Mouse (Mus musculus) liver, embryonic 11.5 days (tissue): Measurements from ENCODE around the gene Cdc42se2. TPM values are rescaled to one million over a fixed set of nuclear protein-coding genes. Genes with fewer than 3 reads are reported as not detected.
A peak's percentile ranks its signal among the peaks of the same experiment; 100 is the strongest.

Experiments used
- ATAC-seq: fragments of 200-750 bp; cut with Nextera tagmentation; replicated peaks from 2 replicates; pipeline ENCODE4 v1.8.0; 2017; ENCODE audit warnings: moderate number of reproducible peaks, mild to moderate bottlenecking, moderate TSS enrichment, moderate library complexity; ENCODE audit not compliant: low FRiP score
- DNase-seq: peaks from one replicate; pipeline ENCODE4 v3.0.0-alpha.2; 2017; ENCODE audit warnings: low spot score
- H3K27ac ChIP-seq: fragments of 300-500 bp; sonication (generic); 2 replicates; pipeline ENCODE4 v1.5.1; 2014; ENCODE audit warnings: mild to moderate bottlenecking, low read depth, low read length, control low read depth
- H3K27me3 ChIP-seq: fragments of 300-500 bp; sonication (generic); replicated peaks from 2 replicates; pipeline ENCODE4 v1.6.1; 2014; ENCODE audit warnings: low read length, mixed read lengths; ENCODE audit not compliant: control insufficient read depth, insufficient read depth
- H3K36me3 ChIP-seq: fragments of 300-500 bp; sonication (generic); 2 replicates; pipeline ENCODE4 v1.6.1; 2014; ENCODE audit warnings: mild to moderate bottlenecking, low read length, moderate library complexity, mixed read lengths; ENCODE audit not compliant: control insufficient read depth, insufficient read depth
- H3K4me1 ChIP-seq: fragments of 300-500 bp; sonication (generic); replicated peaks from 2 replicates; pipeline ENCODE4 v1.6.1; 2014; ENCODE audit warnings: low read length, mixed read lengths; ENCODE audit not compliant: control insufficient read depth, insufficient read depth
- H3K4me2 ChIP-seq: fragments of 300-500 bp; sonication (generic); 2 replicates; pipeline ENCODE4 v1.6.1; 2014; ENCODE audit warnings: mild to moderate bottlenecking, control low read depth, moderate library complexity
- H3K4me3 ChIP-seq: fragments of 300-500 bp; sonication (generic); 2 replicates; pipeline ENCODE4 v1.5.1; 2014; ENCODE audit warnings: low read depth, low read length, control low read depth
- H3K9ac ChIP-seq: fragments of 300-500 bp; sonication (generic); 2 replicates; pipeline ENCODE4 v1.6.1; 2014; ENCODE audit warnings: low read depth, low read length, control low read depth
- H3K9me3 ChIP-seq: fragments of 300-500 bp; sonication (generic); 2 replicates; pipeline ENCODE4 v1.6.1; 2016; ENCODE audit warnings: low read length, inconsistent platforms, mixed read lengths; ENCODE audit not compliant: control insufficient read depth
- WGBS: fragments of 180-500 bp; shearing (Covaris S2); extraction: QIAGEN DNeasy Blood & Tissue Kit; methylation state at CpG from one replicate; pipeline ENCODE4 v1.1.7; 2014; 5-methylcytosine and 5-hydroxymethylcytosine counted together
- polyA plus RNA-seq: library from polyadenylated mRNA; unstranded; fragments of >200 nt; fragmentation: Nextera tagmentation; extraction: Ambion mirVana; gene quantifications from 2 replicates; pipeline ENCODE4 v1.2.1, GENCODE M21; 2014

Gene Cdc42se2
- 43.2 and 49.9 TPM in 2 replicates for polyA plus RNA-seq

DNA sequence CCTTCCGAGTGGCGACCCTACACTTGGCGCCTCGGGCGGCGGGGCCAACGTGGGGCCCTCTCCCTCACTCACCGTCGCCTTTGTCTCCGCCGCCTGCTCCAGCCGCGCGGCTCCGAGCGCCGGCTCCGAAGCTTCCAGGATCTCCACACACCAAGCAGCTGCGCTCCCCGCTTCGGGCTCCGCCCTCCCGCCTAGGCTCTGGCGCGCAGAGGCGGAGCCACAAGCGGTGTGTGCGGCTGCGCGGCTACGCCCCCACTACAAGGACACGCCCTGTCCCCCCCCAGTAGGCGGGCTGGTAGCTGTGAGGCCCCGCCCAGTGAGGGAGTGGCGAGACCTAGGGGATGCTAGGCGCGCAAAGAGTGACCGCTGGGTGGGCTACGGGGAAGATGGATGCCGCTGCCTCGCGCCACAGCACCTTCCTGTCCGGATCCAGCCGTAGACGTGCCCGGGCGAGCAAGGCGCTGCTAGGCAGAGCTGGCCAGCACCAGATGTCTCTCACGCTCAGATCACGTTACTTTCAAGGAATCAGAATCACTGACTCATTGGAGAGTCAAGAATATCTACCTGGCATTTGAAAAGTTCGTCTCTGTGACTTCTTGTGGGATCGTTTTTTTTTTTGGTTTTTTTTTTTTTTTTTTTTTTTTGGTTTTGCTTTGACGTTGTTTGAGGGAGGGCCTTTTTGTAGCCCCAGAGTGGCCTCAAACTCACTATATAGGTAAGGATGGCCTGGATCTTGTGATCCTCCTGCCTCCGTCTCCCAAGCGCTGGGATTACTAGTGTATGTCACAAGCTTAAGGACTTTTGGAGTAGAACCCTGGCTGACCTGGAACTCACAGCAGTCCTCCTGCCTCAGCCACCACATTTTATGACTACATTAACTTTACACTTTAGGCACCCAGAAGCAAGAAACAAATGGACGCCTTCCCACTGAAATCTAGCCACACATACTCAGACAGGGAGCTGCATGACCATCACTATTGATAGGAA, at the start of gene Cdc42se2:
Gene Cdc42se2 (minus strand): TSS at position 188 of the 987 bp plus-strand sequence.
- no peaks in the 10 kb centered on the region for H3K27me3 ChIP-seq
- no peaks in the 10 kb centered on the region for H3K36me3 ChIP-seq
- peak within 1 kb of the TSS; percentile 73 for H3K4me2 ChIP-seq
- H3K4me3 ChIP-seq: peak within 1 kb of the TSS; percentile 94
- peak within 1 kb of the TSS; percentile 94 for H3K27ac ChIP-seq
- WGBS: 4% methylated on average over 56 of the region's 56 CpGs
- H3K9ac ChIP-seq: peak within 1 kb of the TSS; percentile 91
- H3K9me3 ChIP-seq: no peaks in the 10 kb centered on the region
- H3K4me1 ChIP-seq: peaks cover 6% of the 10 kb centered on the region; the same call in 1 of the 2 replicates
- ATAC-seq (peak; percentile 99), DNase-seq (peak; percentile 98)

DNA sequence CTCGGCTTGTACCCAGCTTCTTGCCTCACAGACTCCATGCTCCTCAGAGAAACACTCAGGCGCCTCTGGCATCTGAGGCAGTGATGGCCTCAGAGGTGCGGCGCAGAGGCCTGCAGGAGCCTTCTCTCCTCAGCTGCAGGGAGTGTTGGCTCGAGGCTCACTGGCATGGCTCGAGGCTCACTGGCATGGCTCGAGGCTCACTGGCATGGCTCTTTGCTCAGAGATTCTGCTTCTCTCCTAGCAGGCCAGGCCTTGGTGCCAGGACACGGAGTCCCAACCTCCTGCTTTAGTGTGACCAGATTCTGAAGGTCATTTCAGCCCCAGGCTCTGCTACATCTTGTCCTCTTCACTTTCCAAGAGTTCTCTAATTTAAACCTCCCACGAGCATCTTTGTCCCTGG, 48.6 kb upstream of the Cdc42se2 start:
- Histone ChIP-seq H3K27ac (no peak overlapping the region), H3K4me3 (no peak overlapping the region), H3K9me3 (no peaks in the 10 kb centered on the region), H3K4me2 (no peak overlapping the region), H3K36me3 (no peaks in the 10 kb centered on the region), H3K9ac (no peak overlapping the region), H3K27me3 (no peaks in the 10 kb centered on the region), H3K4me1 (0 out of 2 replicates have a peak, but pooled peaks cover 3% of the 10 kb centered on the region)
- no peak for DNase-seq
- no peak for ATAC-seq
- WGBS: 82% methylated on average over 9 of the region's 9 CpGs

DNA sequence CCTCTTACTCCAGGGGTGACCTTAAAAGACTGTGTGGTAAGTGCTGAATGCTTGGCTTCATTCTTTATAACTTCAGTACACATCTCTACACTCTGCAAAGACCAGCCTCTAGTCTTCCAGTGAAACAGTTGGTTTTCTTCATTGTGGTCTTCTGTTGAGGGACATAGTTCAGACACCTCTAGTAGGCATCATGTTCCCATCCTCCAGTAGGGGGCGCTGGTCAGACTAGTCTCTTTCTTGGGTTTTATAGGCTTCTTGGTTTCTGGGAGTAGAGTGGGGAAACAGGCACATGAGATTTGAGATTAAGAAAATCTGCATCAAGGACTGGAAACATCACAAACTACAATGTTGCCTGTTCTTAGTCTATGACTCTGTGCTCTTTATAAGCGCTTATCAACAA, 47.1 kb upstream of the Cdc42se2 start:
- 64% methylated on average over 2 of the region's 2 CpGs for WGBS
- DNase-seq (no peak), ATAC-seq (no peak)
- no peak overlapping the region for H3K4me2 ChIP-seq
- H3K9me3 ChIP-seq: no peaks in the 10 kb centered on the region
- H3K4me3 ChIP-seq: no peak overlapping the region
- H3K9ac ChIP-seq: no peak overlapping the region
- H3K36me3 ChIP-seq: no peaks in the 10 kb centered on the region
- H3K27ac ChIP-seq: no peak overlapping the region
- H3K27me3 ChIP-seq: no peaks in the 10 kb centered on the region
- H3K4me1 ChIP-seq: 0 out of 2 replicates have a peak, but pooled peaks cover 3% of the 10 kb centered on the region

DNA sequence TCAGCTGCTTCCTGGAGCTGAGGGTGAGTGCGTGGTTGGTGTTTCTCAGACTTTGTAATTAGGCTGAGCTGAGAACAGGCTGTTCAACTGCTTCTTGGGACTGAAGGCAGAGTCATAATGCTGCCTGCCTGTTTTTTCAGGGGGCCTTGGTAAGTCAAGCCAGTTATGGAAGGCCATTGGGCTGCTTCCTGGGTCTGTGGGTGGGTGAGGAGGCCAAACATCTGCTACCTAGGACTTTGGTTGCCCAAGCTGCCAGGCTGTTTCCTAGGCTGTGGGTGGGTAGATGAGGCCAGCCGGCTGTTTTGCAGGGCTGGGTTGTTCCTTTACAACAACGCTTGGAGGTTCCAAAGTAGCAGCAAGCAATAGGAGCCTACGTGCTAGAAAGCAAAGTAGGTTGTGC, 46.4 kb upstream of the Cdc42se2 start:
- ATAC-seq (no peak), DNase-seq (no peak)
- H3K27ac ChIP-seq: no peak overlapping the region
- H3K4me1 ChIP-seq: 0 out of 2 replicates have a peak, but pooled peaks cover 3% of the 10 kb centered on the region
- no peaks in the 10 kb centered on the region for H3K36me3 ChIP-seq
- WGBS: 88% methylated on average over 4 of the region's 4 CpGs
- H3K27me3 ChIP-seq: no peaks in the 10 kb centered on the region
- no peaks in the 10 kb centered on the region for H3K9me3 ChIP-seq
- no peak overlapping the region for H3K4me2 ChIP-seq
- H3K4me3 ChIP-seq: no peak overlapping the region
- no peak overlapping the region for H3K9ac ChIP-seq

DNA sequence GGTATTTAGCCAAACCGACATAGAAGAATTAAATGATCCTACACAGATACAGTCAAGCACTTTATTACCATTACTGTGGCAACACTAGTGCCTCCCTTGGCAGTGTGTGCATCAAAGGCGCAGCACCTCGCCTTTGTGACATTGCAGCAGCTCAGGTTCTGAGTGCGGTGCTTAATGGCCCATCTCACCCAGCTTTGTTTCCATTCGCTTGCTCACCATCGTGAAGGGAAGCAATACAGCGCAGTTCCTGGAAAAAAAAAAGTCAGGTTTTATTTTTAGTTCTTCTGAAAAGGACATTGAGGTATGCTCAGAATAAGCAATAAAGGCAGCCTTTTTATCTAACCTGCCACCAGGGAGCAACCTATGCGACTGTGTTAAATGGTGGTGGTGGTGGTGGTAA, 39.3 kb upstream of the Cdc42se2 start:
- no peak overlapping the region for H3K4me3 ChIP-seq
- no peak overlapping the region for H3K27ac ChIP-seq
- no peak overlapping the region for H3K4me2 ChIP-seq
- WGBS: 87% methylated on average over 8 of the region's 8 CpGs
- no peak overlapping the region for H3K9ac ChIP-seq
- no peaks in the 10 kb centered on the region for H3K9me3 ChIP-seq
- H3K27me3 ChIP-seq: no peaks in the 10 kb centered on the region
- DNase-seq: no peak
- H3K4me1 ChIP-seq: 0 out of 2 replicates have a peak, but pooled peaks cover 1% of the 10 kb centered on the region
- H3K36me3 ChIP-seq: no peaks in the 10 kb centered on the region
- no peak for ATAC-seq

DNA sequence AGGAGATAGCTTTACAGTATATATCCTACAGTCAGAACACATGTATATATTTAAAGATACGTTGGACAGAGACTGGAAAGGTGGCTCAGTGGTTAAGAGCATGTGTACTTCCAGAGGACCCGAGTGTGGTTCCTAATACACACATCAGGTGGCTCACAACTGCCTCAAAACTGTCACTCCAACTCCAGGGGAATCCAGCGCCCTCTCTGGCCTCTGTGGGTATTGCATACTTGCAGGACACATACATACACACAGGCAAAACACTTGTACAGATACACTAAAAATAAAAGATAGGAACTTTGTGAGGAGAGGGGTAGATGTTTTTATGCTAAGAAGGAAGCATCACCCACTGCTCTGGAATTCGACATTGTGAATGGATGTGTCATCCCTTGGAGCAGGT, 38.3 kb upstream of the Cdc42se2 start:
- Histone ChIP-seq H3K27ac (no peak overlapping the region), H3K4me1 (no peaks in the 10 kb centered on the region), H3K9ac (no peak overlapping the region), H3K9me3 (no peaks in the 10 kb centered on the region), H3K27me3 (no peaks in the 10 kb centered on the region), H3K4me3 (no peak overlapping the region), H3K36me3 (no peaks in the 10 kb centered on the region), H3K4me2 (no peak overlapping the region)
- no peak for DNase-seq
- WGBS: 68% methylated on average over 4 of the region's 4 CpGs
- ATAC-seq: no peak

DNA sequence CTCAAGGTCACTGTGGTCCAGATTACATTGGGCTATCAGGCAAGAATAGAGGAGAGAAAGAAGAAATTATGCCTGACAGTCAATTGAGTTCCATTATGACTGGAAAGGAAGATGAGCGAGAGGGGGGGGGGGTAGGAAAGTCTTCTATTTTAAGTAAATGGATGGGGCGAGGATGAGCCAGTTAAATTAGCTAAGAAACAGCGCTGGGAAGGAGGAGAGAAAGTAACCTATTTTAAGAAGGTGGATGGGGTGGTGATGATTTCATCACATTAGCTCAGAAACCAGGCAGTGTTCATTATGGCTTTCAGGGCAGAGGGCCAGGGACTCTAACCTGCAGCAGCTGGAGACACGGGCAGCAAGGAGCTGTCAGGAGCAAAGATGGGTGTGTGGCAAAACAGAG, 36.0 kb upstream of the Cdc42se2 start:
- no peaks in the 10 kb centered on the region for H3K27me3 ChIP-seq
- H3K4me2 ChIP-seq: no peak overlapping the region
- no peak overlapping the region for H3K4me3 ChIP-seq
- ATAC-seq: no peak
- no peaks in the 10 kb centered on the region for H3K4me1 ChIP-seq
- DNase-seq: no peak
- no peak overlapping the region for H3K9ac ChIP-seq
- 79% methylated on average over 4 of the region's 4 CpGs for WGBS
- no peak overlapping the region for H3K27ac ChIP-seq
- no peaks in the 10 kb centered on the region for H3K9me3 ChIP-seq
- H3K36me3 ChIP-seq: no peaks in the 10 kb centered on the region

DNA sequence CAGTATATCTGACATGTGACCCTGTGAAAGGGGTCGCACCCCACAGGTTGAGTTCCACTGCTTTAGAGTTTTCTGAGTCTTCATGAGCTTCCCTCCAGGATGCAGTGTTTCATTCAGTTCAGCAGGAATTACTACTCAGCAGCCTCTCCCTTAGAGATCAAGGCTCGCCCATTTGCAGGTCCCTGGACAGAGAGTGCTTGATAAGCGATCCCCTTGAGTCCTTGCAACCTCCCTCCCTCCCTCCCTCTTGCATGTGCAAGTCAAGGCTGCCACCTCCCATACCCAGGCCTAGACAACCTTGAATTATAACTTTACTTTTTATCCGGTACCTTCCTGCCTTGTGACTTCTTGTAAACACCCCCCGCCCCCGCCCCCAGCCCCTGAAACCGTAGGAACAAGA, 32.0 kb upstream of the Cdc42se2 start:
- DNase-seq: no peak
- WGBS: 70% methylated on average over 7 of the region's 7 CpGs
- Histone ChIP-seq H3K27ac (no peak overlapping the region), H3K36me3 (no peaks in the 10 kb centered on the region), H3K27me3 (0 out of 2 replicates have a peak, but pooled peaks cover 3% of the 10 kb centered on the region), H3K4me2 (no peak overlapping the region), H3K4me1 (no peaks in the 10 kb centered on the region), H3K9me3 (no peaks in the 10 kb centered on the region), H3K4me3 (no peak overlapping the region), H3K9ac (no peak overlapping the region)
- ATAC-seq: no peak
